Mouse (Mus musculus) gastrocnemius, postnatal 36 days (tissue): ENCODE measurements around the gene Gm17334. TPM values are rescaled to one million over a fixed set of nuclear protein-coding genes. Genes with fewer than 3 reads are reported as not detected.

ENCODE experiments used
- DNase-seq, 2 experiments: peaks; one replicate each; pipeline ENCODE4 v3.0.0; 2022
- intact Hi-C: fragments of 180-260 bp; cut with DNase I; formaldehyde crosslinking; loops from one replicate; pipeline ENCODE4 v1.15.1; 2025
- microRNA-seq, 2 experiments: library from miRNA; unstranded; fragments of <30 nt; microRNA quantifications; one replicate each; pipeline ENCODE4 v1.2.0; 2021
- total RNA-seq, 2 experiments: library from RNA; stranded (reverse); gene quantifications; 2 replicates each; pipeline ENCODE4 v1.2.3; 2021

Gm17334 gene
- total RNA-seq, 2 experiments from 2014 or later, result 0.31 TPM; not detected in 1

DNA sequence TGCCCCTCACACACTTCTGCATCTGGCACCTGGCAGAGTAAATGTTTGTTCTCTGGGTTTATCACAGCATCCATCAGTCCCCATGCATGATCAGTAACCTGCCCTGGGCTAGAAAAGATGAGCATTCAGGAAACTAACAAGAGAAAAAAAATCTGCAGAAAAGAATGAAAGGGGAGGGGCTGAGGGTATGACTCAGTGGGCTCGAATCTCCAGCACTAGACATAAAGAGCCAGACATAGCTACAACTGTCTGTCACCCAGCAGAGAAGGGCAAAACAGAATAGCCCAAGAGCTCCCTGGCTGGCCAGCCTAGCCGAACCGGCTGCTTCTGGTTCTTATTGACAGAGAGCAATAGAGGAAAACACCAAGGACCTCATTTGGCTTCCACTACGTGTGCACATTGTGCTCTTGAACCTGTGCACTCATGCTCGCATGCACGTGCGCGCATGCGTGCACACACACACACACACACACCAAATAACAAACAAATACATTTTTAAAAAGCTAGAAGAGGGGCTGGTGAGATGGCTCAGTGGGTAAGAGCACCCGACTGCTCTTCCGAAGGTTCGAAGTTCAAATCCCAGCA is 17.9 kb downstream of the Gm17334 start:
- DNase-seq, result no peak
- intact Hi-C loops, result loop anchor here (5.0 kb wide), 1 partner anchor 97 kb away; no protein-coding TSS in a partner anchor

DNA sequence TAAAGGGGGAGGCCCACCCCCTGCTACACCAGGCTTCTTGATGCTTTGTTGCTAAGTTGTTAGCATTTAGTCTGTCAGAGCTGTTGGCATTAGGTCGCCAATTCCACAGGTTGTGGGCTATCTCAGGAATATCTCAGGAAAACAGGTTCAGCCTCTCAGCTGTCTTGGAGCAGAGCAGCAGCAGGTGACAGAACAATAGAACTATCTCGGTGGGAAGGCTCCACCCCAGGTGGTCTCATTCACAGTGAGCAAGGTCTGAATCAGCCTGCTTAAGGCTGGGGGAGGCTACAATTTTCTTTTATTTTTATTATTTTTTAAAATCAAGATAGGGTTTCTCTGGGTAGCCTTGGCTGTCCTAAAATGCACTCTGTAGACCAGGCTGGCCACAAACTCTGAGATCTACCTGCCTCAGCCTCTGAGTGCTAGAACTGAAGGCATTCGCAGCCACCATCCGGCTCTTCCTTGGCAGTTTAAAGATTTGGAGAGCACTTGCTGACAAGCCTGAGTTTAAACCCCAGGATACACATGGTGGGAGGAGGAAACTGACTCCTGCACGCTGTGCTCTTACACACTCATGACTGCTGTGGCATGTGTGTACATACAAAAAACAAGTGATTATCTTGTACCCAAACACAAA is 23.2 kb downstream of the Gm17334 start:
- DNase-seq, result no peak
- intact Hi-C loops, result no loop called here

DNA sequence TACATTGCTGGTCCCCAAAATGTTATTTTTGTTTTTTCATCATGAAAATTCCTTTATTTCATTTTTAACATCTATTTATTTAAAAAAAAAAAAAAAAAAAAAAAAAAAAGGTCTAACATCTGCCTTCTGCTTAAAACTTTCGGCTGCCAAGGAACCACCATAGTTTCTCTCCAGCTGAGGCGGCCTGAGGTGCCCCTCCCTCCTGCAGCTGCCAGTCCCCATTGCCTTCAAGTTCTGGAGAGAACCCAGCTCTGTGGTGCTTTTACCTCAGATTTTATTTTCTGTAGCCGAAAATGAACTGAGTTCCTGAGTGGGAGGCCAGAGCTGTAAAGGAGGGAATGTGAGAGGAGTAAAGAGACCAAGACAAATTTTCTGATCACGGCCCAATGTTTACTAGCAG is 23.7 kb downstream of the Gm17334 start:
- intact Hi-C loops, result no loop called here
- no peak for DNase-seq

DNA sequence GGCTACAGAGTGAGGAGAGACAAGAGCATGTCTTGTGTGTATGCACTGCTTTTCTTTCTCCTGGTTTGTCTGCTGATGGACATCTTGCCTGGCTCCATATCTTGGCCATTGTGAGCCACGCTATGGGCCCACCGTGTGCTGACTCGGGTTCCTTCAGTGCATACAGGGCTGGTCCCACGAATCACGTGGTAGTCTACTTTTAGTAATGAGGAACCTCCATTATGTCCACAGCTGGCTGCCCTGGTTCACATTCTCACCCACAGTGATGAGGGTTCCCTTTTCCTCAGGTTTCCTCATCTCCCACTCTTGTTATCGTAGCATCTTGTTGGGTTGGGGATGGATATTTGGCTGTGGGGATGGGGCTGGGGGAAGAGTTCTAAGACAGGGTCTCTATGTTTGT is 24.4 kb downstream of the Gm17334 start:
- intact Hi-C loops, result no loop called here
- no peak for DNase-seq

DNA sequence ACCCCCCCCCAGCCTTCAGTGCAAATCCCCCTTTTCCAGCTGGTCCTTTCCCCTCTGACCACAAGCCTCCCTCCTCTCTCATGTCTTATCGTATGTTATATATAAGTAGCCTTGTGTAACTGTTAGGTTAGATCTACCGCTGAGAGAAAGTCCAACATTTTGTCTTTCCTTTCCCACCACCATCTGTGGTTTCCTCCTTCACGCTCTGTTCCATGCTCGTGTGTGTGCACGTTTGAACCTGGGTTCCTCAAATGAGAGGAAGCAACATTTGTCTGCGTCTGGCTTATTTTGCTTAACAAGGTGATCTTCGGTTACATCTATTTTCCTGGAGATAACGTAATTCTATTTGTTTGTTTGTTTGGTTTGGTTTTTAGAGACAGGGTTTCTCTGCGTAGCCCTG is 25.0 kb downstream of the Gm17334 start:
- intact Hi-C loops, result no loop called here
- no peak for DNase-seq

DNA sequence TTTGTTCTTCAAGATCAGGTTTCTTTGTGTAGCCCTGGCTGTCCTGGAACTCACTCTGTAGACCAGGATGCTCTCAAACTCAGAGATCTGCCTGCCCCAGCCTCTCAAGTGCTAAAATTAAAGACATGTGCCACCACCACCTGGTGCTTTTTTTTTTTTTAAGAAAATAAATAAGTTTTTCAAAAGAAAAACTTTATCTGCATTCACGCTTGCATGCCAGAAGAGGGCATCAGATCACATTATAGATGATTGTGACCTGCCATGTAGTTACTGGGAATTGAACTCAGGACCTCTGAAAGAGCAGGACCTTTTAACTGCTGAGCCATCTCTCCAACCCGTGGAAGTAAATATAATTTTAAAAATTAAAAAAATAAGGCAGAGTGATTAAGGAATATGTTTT is 27.7 kb downstream of the Gm17334 start:
- no peak for DNase-seq
- intact Hi-C loops, result no loop called here

DNA sequence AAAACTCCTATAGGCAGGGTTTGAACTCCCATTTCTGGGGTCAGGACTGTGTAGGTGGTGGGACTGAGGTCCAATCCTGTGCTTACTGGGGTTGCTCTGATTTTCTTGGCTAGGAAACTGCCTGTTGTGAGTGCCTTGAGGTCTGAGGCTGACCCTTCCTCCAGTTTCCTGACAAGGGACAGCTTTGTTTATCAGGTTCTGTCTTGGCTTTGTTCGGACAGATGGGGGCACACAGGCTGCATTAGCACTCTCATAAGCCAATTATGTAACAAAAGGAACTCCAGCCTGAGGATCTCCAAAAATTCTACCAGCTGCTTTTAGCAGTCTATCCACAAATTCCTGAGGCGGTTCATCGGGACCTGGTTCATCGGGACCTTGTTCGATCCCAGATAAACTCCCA is 30.6 kb downstream of the Gm17334 start:
- no peak for DNase-seq
- intact Hi-C loops, result no loop called here

DNA sequence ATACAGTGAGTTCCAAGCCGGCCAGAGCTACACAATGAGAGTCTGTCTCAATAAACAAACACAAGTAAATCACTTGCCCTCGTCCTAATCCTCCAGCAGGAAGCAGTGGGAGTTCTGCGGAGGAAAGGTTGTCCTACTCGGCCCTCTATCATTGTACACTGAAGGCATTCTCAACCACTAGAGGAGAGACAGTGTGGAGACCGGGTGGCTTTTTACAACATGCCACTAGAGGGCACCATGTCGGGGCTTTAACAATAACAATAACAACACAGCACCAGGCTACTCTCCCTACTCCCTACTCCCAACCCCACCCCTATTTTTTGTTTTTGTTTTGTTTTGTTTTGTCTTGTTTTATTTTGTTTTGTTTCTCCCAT is 35.4 kb downstream of the Gm17334 start:
- intact Hi-C loops, result loop anchor here (5.0 to 10.0 kb wide), 2 partner anchors 115 to 273 kb away; no protein-coding TSS in a partner anchor
- peak; percentile 35 to 36 for DNase-seq

DNA sequence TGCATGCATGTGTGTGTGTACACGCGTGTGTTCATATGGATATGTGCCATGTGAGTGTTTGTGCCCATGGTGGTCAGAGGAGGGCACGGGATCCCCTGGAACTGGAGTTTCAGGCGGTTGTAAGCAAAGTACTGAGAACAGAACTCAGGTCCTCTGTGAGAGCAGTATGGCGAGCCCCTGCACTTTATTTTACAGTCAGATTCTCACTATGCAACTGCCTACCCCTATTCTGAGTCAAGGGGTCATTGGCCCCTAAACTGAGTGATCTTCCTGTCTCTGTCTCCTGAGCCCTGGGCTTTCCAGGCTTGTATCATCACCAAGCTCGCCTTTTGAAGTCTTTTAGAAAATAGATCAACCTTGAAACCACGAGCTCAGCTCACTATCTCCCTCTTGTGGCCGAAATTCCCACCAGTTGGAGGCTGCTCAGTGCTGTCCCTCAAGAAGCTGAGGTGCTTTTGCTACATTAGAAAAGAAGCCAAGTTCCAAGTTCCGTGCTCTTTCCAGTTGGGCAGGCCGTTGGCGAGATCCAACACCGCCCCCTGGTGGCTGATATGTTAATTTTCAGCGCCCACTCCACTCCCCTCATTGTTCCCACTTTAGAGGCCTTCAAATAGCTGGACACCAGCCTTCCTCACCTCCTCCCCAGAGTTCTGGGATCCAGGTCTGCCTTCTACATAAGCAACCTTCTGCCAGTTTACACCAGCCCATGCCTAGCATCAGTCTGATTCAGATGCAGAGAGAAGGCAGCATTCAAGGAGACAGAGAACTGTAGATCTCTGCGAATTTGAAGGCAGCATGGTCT is 36.0 kb downstream of the Gm17334 start:
- intact Hi-C loops, result loop anchor here (5.0 to 10.0 kb wide), 2 partner anchors 115 to 272 kb away; no protein-coding TSS in a partner anchor
- peak; percentile 48 to 50 for DNase-seq

DNA sequence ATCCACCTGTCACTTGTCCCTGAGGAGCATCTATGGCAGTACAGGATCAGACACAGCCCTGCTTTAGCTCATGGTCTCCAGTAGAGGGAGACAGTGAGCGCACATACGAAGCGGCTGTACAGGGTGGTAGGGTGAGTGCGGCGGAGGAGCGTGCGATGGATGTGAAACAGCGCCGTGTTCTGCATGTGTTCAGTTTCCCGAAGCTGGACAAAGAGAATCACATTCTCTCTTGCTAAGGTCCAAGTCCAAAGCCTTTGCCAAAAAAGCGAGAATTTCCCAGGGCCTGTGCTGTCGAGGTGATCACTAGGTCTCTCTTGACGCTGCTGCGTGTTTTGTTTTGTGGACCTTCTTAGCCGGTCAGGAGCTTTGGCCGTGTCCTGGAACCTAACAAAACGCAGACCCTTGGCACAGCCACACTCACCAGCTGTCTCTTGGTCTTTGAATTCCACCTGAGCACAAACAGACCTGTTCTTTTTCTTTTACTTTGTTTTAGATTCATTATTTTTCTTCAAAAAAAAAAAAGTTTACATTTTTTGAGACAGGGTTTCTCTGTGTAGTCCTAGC is 37.2 kb downstream of the Gm17334 start:
- DNase-seq, result peak in 1 of 2 experiments; percentile 39
- intact Hi-C loops, result loop anchor here (5.0 to 10.0 kb wide), 2 partner anchors 117 to 271 kb away; no protein-coding TSS in a partner anchor

DNA sequence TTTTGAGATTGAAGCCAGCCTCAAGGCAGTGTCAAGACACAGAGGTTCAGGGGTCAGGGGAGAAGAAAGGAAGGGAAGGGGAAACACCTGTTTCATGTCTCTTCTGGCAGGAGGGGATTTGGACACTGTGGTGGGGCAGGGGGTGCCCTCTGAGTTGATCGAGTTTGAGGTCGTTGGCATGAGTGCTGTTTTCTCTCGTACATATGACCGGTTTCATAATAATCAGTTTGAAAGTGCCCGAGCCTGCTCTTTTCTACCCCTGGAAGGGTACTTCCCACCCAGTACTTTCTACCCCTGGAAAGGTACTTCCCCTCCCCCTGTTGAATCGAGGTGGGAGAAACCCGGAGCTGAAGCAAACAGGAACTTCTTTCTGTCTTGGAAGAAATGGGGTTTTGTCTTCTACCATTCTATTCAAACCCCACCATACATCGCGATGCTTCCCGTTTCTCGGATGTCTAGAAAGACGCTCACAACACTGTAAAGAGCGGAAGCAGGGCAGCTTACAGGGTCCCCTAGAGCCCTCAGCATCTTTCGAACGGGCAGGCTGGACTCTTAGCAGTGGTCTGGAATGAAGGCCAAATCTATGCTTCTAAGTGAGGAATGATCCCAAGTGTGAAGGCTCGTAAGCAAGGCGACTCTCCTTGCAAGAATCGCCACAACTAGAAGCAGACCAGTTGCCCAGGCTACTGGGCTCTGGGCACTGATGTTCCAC is 37.9 kb downstream of the Gm17334 start:
- DNase-seq, result no peak
- intact Hi-C loops, result loop anchor here (5.0 to 10.0 kb wide), 2 partner anchors 117 to 270 kb away; no protein-coding TSS in a partner anchor

DNA sequence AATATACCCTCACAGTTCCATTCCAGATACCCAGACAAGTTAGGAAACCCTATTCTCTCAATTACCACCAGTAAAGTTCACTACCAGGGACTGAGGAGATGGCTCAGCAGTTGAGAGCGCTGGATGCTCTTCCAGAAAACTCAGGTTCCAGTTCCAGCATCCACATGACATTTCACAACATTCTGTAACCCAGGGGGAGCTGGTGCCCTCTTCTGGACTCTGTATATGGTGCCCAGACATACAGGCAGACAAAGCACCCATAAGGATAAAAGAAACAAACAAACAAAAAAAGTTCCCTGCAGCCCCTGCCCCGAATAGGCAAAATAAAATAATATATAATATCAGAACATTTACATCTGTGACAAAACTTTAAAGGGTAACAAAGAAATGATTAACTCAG is 38.6 kb downstream of the Gm17334 start:
- intact Hi-C loops, result loop anchor here (10.0 kb wide), 1 partner anchor 270 kb away; no protein-coding TSS in a partner anchor
- no peak for DNase-seq

DNA sequence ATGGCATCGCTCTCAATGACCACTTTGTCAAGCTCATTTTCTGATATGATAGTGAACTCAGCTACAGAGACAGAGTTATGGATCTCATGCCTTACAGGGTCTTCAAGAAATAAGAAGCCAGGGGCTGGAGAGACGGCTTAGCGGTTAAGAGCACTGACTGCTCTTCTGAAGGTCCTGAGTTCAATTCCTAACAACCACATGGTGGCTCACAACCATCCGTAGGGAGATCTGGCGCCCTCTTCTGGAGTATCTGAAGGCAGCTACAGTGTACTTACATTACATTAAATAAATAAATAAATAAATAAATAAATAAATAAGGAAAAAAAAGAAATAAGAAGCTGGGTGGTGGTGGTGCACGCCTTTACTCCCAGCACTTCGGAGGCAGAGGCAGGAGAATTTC is 39.2 kb downstream of the Gm17334 start:
- intact Hi-C loops, result loop anchor here (10.0 kb wide), 1 partner anchor 269 kb away; no protein-coding TSS in a partner anchor
- no peak for DNase-seq

DNA sequence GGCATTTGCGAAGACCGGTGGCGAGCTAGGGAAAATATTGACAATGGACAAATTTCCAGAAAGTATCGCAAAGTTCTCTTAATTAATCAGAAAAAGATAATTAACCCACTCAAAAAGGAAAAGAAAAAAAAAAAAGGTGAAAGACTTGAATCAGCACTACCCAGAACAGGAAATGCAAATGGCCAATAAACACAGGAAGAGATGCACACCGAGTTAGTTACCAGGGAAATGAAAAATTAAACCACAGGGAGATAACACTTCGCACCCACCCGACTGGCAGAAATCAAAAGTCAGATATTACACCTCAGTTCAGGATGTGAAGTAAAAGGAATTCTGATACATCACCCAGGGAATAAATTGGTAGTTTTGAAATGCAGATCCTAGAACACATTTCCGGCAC is 40.7 kb downstream of the Gm17334 start:
- intact Hi-C loops, result loop anchor here (10.0 kb wide), 1 partner anchor 267 kb away; no protein-coding TSS in a partner anchor
- no peak for DNase-seq

DNA sequence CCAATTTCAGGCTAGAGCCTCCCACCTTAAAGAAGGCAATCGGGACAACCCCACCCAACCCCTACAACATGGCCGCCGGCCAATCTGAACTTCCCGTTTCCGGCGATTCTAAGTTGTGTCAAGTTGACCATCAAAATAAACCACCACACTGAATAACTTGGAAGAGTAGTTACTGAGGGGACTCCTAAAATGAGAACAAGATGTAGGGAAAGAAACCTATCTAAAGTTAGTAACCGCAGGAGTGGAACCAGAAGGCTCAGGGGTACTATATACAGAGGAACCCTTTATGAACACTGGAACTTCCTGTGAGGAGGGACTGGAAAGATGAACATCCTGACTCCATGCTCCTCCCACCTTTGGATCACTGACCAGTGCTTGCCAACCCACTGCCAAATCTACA is 41.5 kb downstream of the Gm17334 start:
- DNase-seq, result no peak
- intact Hi-C loops, result loop anchor here (10.0 kb wide), 1 partner anchor 267 kb away; no protein-coding TSS in a partner anchor

Small RNAs within 50 kb of the gene (microRNA-seq; reads per million reads assigned to microRNA genes)
- gene Mir7671, result 0 reads per million in 2 experiments

Other genes starting within 250 kb of the Gm17334 start
- gene Kif3a, start 205.8 kb downstream of the Gm17334 start, total RNA-seq, result 1 to 10 TPM; 3.2 to 4.9 TPM
- gene Il4, start 154.5 kb downstream of the Gm17334 start, total RNA-seq, result not detected
- gene Il13, start 138.5 kb downstream of the Gm17334 start, total RNA-seq, result not detected
- 1 to 10 TPM; 3.5 to 4.8 TPM for gene Rad50, start 65.9 kb downstream of the Gm17334 start, total RNA-seq
- gene Il5, start 52.4 kb downstream of the Gm17334 start, total RNA-seq, result not detected
- 1 to 10 TPM; 6.6 to 7.4 TPM for gene Irf1, start 3.2 kb downstream of the Gm17334 start, total RNA-seq
- 1 to 10 TPM; 1.6 to 2.1 TPM for gene Gm12216, start 86.1 kb upstream of the Gm17334 start, total RNA-seq
- gene Slc22a5, start 118.5 kb upstream of the Gm17334 start, total RNA-seq, result 10 to 100 TPM in 1 of 2 experiments, 1 to 10 TPM in 1; 7.7 to 12.8 TPM
- gene Slc22a21, start 207.1 kb upstream of the Gm17334 start, total RNA-seq, result under 1 TPM; 0.67 to 0.99 TPM